Mouse (Mus musculus): Measurements from ENCODE around the gene Pramef12.

GRCm38 (mm10) chr4:144430723-144431122 lies 22.5 kb upstream of the Pramef12 start:
- TF ChIP-seq CTCF (IDR thresholded peaks at IDR 0.05 in 2 of 3, conservative IDR thresholded peaks at IDR 0.05 in 1 of 3; ENCODE audit: control insufficient read depth in 1 of 3, insufficient read depth in 1 of 3, low read depth in 2 of 3, low read length in 3 of 3, poor library complexity in 1 of 3, severe bottlenecking in 1 of 3) (no peak), POLR2A (IDR thresholded peaks at IDR 0.05; ENCODE audit: control insufficient read depth in 1 of 2, insufficient read depth in 1 of 2, low read depth in 1 of 2, low read length in 2 of 2, poor library complexity in 1 of 2) (no peak), ZNF384 (IDR thresholded peaks at IDR 0.05; ENCODE audit: low read depth, low read length) (no peak), EP300 (IDR thresholded peaks at IDR 0.05; ENCODE audit: low read depth in 1 of 2, low read length in 2 of 2) (no peak), BHLHE40 (IDR thresholded peaks at IDR 0.05; ENCODE audit: borderline replicate concordance, low read depth, low read length) (no peak), HCFC1 (IDR thresholded peaks at IDR 0.05; ENCODE audit: low read depth, low read length) (no peak), ELF1 (IDR thresholded peaks at IDR 0.05; ENCODE audit: low read depth, low read length) (no peak), MAX (IDR thresholded peaks at IDR 0.05; ENCODE audit: low read length) (no peak), NELFE (IDR thresholded peaks at IDR 0.05; ENCODE audit: low read depth, low read length) (no peak), ZMIZ1 (IDR thresholded peaks at IDR 0.05; ENCODE audit: low read depth, low read length) (no peak), MXI1 (IDR thresholded peaks at IDR 0.05; ENCODE audit: low read depth, low read length) (no peak), POLR2AphosphoS5 (IDR thresholded peaks at IDR 0.05; ENCODE audit: borderline replicate concordance, low read depth, low read length) (no peak)
